Mouse (Mus musculus) urinary bladder, postnatal 25 days (tissue): Measurements from ENCODE around the gene Mpeg1.

Experiments used
- DNase-seq: peaks from one replicate; pipeline ENCODE4 v3.0.0; 2022; ENCODE audit warnings: low spot score

Mpeg1 gene

GRCm38 (mm10) chr19:12460282-12461249 is at the start of gene Mpeg1:
Gene Mpeg1, plus strand, starts transcription at chr19:12460779.
- no peak for DNase-seq

- no peak for DNase-seq
These were observed 46.8 kb upstream of the Mpeg1 start for GRCm38 (mm10) chr19:12413737-12414136.

GRCm38 (mm10) chr19:12417361-12417760 is 43.2 kb upstream of the Mpeg1 start, which contains the start of gene Olfr1441:
Gene Olfr1441, plus strand, starts transcription at chr19:12417433.
- DNase-seq, result no peak

- DNase-seq, result no peak
These were observed 42.3 kb upstream of the Mpeg1 start for GRCm38 (mm10) chr19:12418312-12418711.

- DNase-seq, result no peak
These were observed 40.0 kb upstream of the Mpeg1 start for GRCm38 (mm10) chr19:12420555-12420954.

GRCm38 (mm10) chr19:12421680-12422079 is 38.9 kb upstream of the Mpeg1 start:
- DNase-seq, result no peak

- no peak for DNase-seq
These were observed 33.5 kb upstream of the Mpeg1 start for GRCm38 (mm10) chr19:12427101-12427500.

GRCm38 (mm10) chr19:12427605-12428004 is 33.0 kb upstream of the Mpeg1 start, which contains the start of gene Pfpl:
Gene Pfpl, plus strand, starts transcription at chr19:12427905.
- DNase-seq, result no peak

GRCm38 (mm10) chr19:12433033-12433432 is 27.5 kb upstream of the Mpeg1 start:
- DNase-seq, result peak; percentile 19

GRCm38 (mm10) chr19:12435011-12435416 is 25.6 kb upstream of the Mpeg1 start:
- DNase-seq, result no peak

- no peak for DNase-seq
These were observed 24.6 kb upstream of the Mpeg1 start for GRCm38 (mm10) chr19:12435750-12436524.

- DNase-seq, result no peak
These were observed 21.0 kb upstream of the Mpeg1 start for GRCm38 (mm10) chr19:12439581-12439980.

- DNase-seq, result no peak
These were observed 20.4 kb upstream of the Mpeg1 start for GRCm38 (mm10) chr19:12440103-12440725.

- DNase-seq, result no peak
These were observed 18.0 kb upstream of the Mpeg1 start for GRCm38 (mm10) chr19:12442560-12442959.

GRCm38 (mm10) chr19:12445014-12445413 is 15.6 kb upstream of the Mpeg1 start:
- no peak for DNase-seq

- DNase-seq, result no peak
These were observed 3.0 kb upstream of the Mpeg1 start for GRCm38 (mm10) chr19:12457401-12458066.

- DNase-seq, result no peak
These were observed 1.1 kb upstream of the Mpeg1 start for GRCm38 (mm10) chr19:12459516-12459915.

GRCm38 (mm10) chr19:12462851-12463721 is 2.5 kb downstream of the Mpeg1 start:
- no peak for DNase-seq

GRCm38 (mm10) chr19:12463722-12464035 is 3.1 kb downstream of the Mpeg1 start:
- no peak for DNase-seq

GRCm38 (mm10) chr19:12464127-12464526 is 3.5 kb downstream of the Mpeg1 start:
- DNase-seq, result no peak

GRCm38 (mm10) chr19:12464674-12465073 is 4.1 kb downstream of the Mpeg1 start:
- DNase-seq, result no peak
